Mouse (Mus musculus): Measurements from ENCODE around the gene Cep295nl. TPM values are rescaled to one million over a fixed set of nuclear protein-coding genes. Genes with fewer than 3 reads are reported as not detected.
A peak's percentile ranks its signal among the peaks of the same experiment; 100 is the strongest.

The Cep295nl gene
- polyA plus RNA-seq, 1 experiment, result 0.45 TPM

DNA sequence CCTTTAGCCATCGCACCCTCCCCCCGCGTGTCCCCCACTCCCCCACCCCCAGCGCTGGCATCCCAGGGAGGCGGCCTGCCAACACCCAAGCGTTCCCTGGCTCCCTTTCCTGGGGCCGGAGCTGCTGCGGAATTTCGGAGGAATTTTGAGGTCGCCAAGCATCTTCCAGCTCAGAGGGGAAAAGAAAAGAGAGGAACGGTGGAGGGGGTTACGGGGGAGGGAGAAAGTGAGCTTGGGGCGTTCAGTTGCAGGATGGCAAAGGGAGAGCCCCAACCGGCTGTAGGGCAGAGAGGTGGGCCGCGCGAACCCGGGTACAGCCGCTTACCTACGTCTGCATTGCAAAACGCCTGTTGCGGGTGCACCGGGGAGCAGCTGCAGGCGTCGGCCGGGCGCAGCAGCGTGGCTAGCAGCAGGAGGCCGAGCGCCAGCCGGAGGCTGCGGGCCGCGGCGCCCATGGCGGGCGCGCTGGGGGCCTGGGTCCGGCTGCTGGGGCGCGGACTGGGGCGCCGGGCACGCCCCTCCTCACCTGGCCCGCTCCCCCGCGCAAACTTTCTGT is 12.4 kb upstream of the Cep295nl start:
- TF ChIP-seq CTCF (IDR thresholded peaks at IDR 0.05; ENCODE audit: borderline replicate concordance, extremely low read depth, insufficient read depth, insufficient read length), result no peak
- peak; percentile 58 for DNase-seq (ENCODE audit: low read depth)

DNA sequence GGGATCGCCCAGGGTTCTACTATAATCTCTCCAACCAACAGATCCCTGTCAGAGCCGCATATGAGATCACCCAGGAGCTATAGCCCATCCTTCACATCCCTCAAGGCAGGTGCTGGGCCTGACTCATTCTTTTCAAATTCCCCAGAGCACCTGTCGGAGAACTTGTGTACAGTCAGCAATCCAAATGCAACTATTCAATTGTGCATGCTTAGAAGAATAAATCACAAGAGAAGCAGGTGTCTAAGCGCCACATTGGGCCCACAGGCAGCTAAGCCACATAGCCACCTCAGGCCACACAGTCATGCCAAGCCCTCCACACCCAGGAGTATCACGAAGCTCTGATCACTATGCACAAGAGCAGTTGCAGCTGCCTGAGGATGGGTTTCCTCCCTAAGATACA is 7.2 kb upstream of the Cep295nl start:
- no peak for DNase-seq (ENCODE audit: low read depth)
- TF ChIP-seq POLR2A (IDR thresholded peaks at IDR 0.05; ENCODE audit: borderline replicate concordance, extremely low read depth, insufficient read depth, insufficient read length, poor library complexity, severe bottlenecking) (no peak), CTCF (IDR thresholded peaks at IDR 0.05; ENCODE audit: borderline replicate concordance, extremely low read depth, insufficient read depth, insufficient read length) (no peak)

DNA sequence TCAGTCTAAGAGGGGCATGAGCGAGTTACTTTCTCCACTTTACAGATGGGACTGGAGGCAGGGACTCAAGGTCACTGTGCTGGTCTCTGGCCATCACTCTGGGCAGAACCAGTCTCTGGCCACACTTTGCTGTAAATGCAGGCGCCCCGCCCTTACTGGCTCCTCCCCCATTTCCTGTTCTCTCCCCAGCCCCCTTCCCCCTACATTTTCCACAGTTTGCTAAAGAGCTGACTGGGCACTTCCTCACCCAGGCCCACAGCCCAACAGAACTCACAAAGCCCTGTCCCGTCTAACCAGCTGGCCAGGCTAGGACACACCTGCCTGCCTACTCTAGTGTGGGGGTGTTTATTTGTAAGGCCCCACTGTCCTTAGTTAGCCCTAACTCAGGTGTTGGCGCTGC is 6.6 kb upstream of the Cep295nl start:
- TF ChIP-seq POLR2A (IDR thresholded peaks at IDR 0.05; ENCODE audit: borderline replicate concordance, extremely low read depth, insufficient read depth, insufficient read length, poor library complexity, severe bottlenecking), result no peak
- no peak for TF ChIP-seq CTCF (IDR thresholded peaks at IDR 0.05; ENCODE audit: borderline replicate concordance, extremely low read depth, insufficient read depth, insufficient read length)
- DNase-seq (ENCODE audit: low read depth), result no peak

DNA sequence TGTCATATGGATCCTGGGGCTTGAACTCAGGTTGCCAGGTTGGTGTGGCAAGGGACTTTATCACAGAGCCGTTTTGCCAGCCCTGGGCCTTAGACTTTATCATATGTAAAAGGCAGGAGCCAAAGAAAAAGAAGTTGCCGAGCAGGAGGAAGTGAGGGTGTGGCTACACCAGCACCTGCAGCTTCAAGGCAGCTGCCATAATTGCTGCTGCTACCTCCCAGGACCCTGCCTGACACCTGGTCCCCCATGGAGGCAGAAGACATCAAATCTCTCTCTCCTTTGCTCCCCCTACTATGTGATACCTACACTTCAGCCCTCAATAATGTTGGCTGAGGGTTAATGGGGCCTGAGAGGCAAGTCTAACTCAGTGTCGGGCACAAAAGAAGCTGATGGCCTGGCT is 6.1 kb upstream of the Cep295nl start:
- no peak for DNase-seq (ENCODE audit: low read depth)
- TF ChIP-seq CTCF (IDR thresholded peaks at IDR 0.05; ENCODE audit: borderline replicate concordance, extremely low read depth, insufficient read depth, insufficient read length), result no peak
- no peak for TF ChIP-seq POLR2A (IDR thresholded peaks at IDR 0.05; ENCODE audit: borderline replicate concordance, extremely low read depth, insufficient read depth, insufficient read length, poor library complexity, severe bottlenecking)

DNA sequence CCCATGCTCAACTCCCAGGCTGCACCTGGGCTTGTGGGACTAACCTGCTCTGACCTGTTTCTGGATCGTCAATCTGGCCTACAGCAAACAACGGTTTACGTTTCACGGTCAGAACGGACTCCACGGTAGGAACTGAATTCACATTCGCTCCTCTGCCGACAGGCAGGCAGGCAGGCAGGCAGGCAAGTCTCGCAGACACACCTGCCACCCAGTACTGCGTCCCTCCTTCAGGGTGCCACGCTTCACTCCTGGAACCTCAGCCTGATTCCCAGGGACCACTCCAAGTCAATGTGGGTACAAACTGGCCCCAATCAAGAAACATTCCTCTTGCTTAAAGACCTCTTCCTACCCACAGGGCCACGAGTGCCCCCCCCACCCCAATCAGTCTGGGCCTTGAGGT is 5.6 kb upstream of the Cep295nl start:
- no peak for DNase-seq (ENCODE audit: low read depth)

DNA sequence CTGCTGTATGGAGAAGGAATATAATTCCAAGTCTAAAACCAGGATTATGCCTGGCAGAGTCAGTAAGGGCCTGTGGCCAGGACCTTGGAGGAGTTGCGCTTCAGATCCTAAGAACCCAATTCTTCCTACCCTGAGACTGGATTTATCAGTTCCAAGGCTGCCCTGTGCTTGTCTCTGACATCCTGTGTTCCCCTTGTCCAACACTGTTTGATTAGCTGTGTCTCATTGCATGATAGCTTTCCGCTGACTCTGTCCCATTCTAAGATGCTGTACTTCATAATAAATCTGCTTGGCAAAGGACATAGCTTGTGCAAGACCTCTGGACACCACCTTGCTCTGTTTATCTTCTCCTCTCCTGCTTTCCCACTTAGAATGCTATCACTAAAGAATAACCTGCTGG is 5.1 kb upstream of the Cep295nl start:
- TF ChIP-seq POLR2A (IDR thresholded peaks at IDR 0.05; ENCODE audit: borderline replicate concordance, extremely low read depth, insufficient read depth, insufficient read length, poor library complexity, severe bottlenecking) (no peak), CTCF (IDR thresholded peaks at IDR 0.05; ENCODE audit: borderline replicate concordance, extremely low read depth, insufficient read depth, insufficient read length) (no peak)
- DNase-seq (ENCODE audit: low read depth), result no peak

More for the DNA sequence above, 5.6 kb upstream of the Cep295nl start:
- TF ChIP-seq POLR2A (IDR thresholded peaks at IDR 0.05; ENCODE audit: borderline replicate concordance, extremely low read depth, insufficient read depth, insufficient read length, poor library complexity, severe bottlenecking) (no peak), CTCF (IDR thresholded peaks at IDR 0.05; ENCODE audit: borderline replicate concordance, extremely low read depth, insufficient read depth, insufficient read length) (no peak)

DNA sequence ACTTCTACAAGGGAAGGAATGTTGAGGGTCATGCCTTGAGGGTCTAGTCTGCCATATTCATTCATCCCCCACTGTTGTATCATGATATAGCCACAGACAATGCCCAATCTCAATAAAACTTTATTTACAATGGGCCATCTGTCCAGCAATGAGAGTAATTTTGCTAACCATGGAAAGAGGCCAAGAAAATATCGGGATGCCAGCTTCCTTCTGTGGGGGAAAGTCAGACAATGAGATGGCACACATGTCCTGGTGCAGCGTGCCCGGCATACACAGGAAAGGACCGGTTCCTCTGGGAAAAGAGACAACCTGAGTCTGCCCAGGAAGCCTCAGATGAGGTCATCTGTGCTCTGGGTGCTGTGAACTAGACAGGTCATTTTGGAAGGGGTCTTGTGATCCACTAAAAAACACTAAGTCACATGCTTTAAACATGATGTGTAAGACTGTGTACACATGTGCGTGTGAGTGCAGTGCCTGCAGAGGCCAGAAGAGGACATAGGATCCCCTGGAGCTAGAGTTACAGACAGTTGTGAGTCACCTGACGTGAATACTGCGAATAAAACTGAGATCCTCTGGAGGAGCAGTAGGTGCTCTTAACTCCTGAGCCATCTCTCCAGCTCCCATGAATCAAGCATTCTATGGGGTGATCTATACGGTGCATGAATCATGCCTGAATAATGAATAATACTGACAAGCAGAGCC is 4.2 kb upstream of the Cep295nl start:
- TF ChIP-seq CTCF (IDR thresholded peaks at IDR 0.05; ENCODE audit: borderline replicate concordance, extremely low read depth, insufficient read depth, insufficient read length), result no peak; the same call in 1 of the 2 replicates
- no peak for TF ChIP-seq POLR2A (IDR thresholded peaks at IDR 0.05; ENCODE audit: borderline replicate concordance, extremely low read depth, insufficient read depth, insufficient read length, poor library complexity, severe bottlenecking)
- DNase-seq (ENCODE audit: low read depth), result peak; percentile 39

DNA sequence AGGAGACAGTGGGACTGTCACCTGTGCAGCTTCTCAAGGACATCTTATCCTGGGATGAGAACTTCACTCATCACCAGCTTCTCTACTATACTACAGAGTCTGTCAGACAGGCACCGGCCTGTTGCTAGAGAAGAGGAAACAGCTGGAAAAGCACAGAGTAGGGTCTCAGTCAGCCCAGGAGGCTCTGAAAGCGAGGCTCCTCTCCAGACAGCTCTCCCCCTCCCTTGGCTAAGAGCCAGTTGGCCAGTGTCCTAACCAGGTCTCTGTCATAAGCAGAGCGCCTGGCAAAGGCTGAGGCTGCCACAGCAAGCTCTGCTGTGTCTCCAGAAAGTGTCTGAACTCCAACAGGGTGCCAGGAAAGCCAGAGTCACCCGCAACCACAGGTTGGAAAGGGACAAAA is 3.4 kb upstream of the Cep295nl start:
- no peak for TF ChIP-seq POLR2A (IDR thresholded peaks at IDR 0.05; ENCODE audit: borderline replicate concordance, extremely low read depth, insufficient read depth, insufficient read length, poor library complexity, severe bottlenecking)
- TF ChIP-seq CTCF (IDR thresholded peaks at IDR 0.05; ENCODE audit: borderline replicate concordance, extremely low read depth, insufficient read depth, insufficient read length), result no peak

DNA sequence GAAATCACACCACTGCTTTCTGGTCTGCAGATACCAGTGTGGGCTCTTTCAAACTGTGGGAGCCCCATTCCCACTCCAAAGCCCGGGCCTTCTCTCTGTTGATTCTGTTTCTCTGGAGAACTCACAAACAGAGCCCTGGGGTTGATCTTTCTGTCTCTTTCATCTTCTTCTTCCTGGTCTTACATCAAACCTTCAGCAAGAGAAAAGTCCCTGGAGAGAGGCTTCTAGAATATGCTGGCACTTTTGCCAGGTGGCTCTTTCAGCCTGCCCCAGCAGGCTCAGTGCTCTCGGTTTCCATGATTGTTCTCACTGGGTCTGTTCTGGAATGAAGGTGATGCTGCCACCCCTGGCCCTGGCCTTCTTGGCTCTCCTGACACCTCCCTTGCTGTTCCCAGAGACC is 1.3 kb upstream of the Cep295nl start:
- DNase-seq (ENCODE audit: low read depth), result no peak
- no peak for TF ChIP-seq CTCF (IDR thresholded peaks at IDR 0.05; ENCODE audit: borderline replicate concordance, extremely low read depth, insufficient read depth, insufficient read length)
- TF ChIP-seq POLR2A (IDR thresholded peaks at IDR 0.05; ENCODE audit: borderline replicate concordance, extremely low read depth, insufficient read depth, insufficient read length, poor library complexity, severe bottlenecking), result no peak

More for the DNA sequence above, 3.4 kb upstream of the Cep295nl start:
- peak; percentile 85 for DNase-seq (ENCODE audit: low read depth)

DNA sequence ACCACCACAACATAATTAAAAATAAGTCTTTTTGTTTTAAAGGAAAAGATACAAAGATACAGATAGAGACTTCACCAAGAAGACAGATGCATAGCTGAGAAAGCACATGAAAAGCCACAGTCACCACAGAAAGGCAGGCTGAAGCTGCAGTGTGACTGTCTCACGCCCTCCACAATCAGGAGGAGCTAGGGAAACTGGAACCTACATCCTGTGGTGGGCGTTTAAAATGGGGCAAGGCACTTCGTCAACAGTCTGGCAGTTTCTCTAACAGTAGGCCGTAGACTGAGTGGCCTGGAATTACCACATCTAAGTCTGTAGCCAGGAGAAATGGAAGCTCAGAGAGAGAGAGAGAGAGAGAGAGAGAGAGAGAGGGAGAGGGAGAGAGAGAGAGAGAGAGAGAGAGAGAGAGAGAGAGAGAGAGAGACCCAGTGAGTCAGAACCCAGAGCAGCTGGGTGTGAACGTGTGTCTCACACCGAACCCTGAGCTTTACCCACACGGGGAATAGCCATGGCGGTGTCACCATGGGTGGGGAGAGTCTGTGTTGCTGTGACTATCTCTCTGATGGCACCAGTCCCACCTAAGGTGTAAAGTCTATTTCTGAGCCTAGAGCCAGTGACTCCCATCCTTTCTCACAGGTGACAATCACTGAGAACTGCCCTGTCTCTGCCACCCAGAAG is 4.7 kb downstream of the Cep295nl start:
- DNase-seq (ENCODE audit: low read depth), result no peak
- no peak for TF ChIP-seq POLR2A (IDR thresholded peaks at IDR 0.05; ENCODE audit: borderline replicate concordance, extremely low read depth, insufficient read depth, insufficient read length, poor library complexity, severe bottlenecking)
- no peak for TF ChIP-seq CTCF (IDR thresholded peaks at IDR 0.05; ENCODE audit: borderline replicate concordance, extremely low read depth, insufficient read depth, insufficient read length)

DNA sequence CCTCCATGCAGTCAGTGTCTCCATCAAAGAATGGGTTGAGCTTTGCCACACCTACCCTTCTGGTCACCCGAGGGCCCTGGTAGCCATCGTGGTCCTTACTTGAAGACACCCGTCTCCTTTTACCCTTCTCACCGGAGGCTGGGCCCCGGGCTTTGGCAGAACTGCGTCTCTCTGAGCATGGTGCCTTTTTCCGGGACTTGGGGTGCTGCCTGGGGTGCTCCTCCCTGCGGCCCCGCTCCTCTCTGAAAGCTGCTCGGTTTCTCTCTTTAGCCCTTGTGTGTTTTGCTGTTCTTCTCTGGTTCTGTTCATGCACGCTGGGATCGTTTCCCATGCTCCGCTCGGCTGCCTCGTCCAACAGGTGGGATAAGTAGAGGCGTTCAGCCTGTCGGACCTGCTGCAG is 8.9 kb downstream of the Cep295nl start:
- DNase-seq (ENCODE audit: low read depth), result no peak
- TF ChIP-seq POLR2A (IDR thresholded peaks at IDR 0.05; ENCODE audit: borderline replicate concordance, extremely low read depth, insufficient read depth, insufficient read length, poor library complexity, severe bottlenecking) (no peak), CTCF (IDR thresholded peaks at IDR 0.05; ENCODE audit: borderline replicate concordance, extremely low read depth, insufficient read depth, insufficient read length) (no peak)

DNA sequence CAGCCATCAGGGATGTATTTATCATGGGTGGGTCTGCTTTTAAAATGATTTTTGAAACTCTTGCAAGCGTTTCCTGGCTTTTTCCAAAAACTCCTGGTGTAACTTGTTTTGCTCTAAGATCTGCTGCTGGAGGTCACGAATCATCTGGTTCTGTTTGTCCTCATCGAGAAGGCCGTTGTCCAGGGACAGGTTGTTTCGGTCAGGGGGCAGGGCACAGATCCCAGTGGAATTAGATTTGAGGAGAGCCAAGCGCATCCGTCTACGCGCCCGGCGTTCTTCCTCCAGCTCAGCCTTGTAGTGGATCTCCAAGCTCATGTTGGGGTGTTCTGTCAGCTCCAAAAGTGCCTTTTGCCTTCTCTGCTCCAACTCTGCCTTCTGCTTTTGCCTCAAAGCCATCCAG is 9.9 kb downstream of the Cep295nl start:
- DNase-seq (ENCODE audit: low read depth), result no peak
- TF ChIP-seq CTCF (IDR thresholded peaks at IDR 0.05; ENCODE audit: borderline replicate concordance, extremely low read depth, insufficient read depth, insufficient read length), result no peak
- no peak for TF ChIP-seq POLR2A (IDR thresholded peaks at IDR 0.05; ENCODE audit: borderline replicate concordance, extremely low read depth, insufficient read depth, insufficient read length, poor library complexity, severe bottlenecking)

Data from brain, embryonic 14.5 days (tissue).